Mouse (Mus musculus): ENCODE data around the gene Gpsm1.
"Not testable (repeated sequence)": the region's sequence is repeated elsewhere in the genome, so short reads cannot be mapped to it uniquely, and the experiment has no call there.

Gpsm1 gene

DNA sequence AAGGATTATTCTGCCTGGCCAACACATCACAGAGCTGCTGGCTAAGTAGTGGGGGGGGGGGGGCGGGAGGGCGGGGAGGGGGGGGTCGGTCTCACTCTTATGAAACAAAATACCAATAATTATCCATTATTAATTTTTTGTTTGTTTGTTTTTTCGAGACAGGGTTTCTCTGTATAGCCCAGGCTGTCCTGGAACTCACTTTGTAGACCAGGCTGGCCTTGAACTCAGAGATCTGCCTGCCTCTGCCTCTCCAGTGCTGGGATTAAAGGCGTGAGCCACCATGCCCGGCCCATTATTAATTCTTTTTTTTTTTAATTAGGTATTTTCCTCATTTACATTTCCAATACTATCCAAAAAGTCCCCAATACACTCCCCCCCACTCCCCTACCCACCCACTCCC, 65.6 kb downstream of the Gpsm1 start:
- DNase-seq = not testable (repeated sequence)

GRCm38 (mm10) chr2:26387713-26388112, 72.4 kb downstream of the Gpsm1 start:
- DNase-seq = no peak

GRCm38 (mm10) chr2:26388682-26389153, 73.4 kb downstream of the Gpsm1 start:
- DNase-seq = no peak

DNA sequence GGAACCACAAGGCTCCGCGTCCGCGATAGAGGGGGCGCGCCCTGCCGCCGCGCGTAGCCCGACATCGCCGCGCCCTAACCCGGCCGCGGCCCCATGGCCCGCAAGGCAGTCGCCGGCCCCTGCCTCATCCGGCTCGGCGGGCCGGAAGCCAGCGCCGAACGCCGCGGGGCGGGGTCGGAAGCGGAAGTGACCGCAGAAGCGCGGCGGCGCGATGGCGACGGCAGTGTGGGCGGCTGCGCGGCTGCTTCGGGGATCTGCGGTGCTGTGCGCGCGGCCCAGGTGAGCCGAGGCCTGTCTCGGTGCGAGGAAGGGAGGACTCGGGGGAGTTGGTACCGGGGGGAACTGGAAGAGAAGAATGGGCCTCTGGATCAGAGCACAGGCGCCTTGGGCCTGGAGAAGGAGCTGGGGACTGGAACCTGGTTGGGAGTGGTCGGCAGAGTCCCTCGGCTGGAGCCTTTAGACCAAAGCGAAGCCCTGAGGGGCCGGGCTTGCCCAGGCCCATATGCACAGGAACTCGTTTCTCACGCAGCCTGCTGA, 73.9 kb downstream of the Gpsm1 start, which contains the start of the genes Entr1 and Pmpca:
TSS of gene Entr1 (minus strand) at position 163 of the 537 bp plus-strand sequence.
TSS of gene Pmpca (plus strand) at position 186 of the 537 bp plus-strand sequence.
- peak; percentile 73 for DNase-seq

DNA sequence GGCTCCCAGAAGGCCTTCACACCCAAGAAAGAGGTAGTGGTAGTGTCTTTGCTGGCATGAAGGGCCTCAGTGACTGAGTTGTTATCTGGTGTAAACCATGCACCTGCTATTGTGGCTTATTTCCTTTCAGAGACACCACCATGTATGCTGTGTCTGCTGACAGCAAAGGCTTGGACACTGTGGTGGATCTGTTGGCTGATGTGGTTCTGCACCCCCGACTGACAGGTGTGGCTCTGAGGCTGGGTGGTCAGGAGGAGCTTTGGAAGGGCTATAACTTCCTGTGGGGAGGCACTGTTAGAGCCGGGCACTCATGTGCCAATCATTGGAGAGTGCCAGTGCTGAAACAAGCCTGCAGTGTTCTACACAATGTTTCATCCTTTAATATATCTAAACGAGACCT, 75.6 kb downstream of the Gpsm1 start:
- no peak for DNase-seq

GRCm38 (mm10) chr2:26391617-26392016, 76.3 kb downstream of the Gpsm1 start:
- DNase-seq = no peak

Data from cerebellum, adult 9-10 months (tissue).